Comparison of ENCODE assay signal across 8 mouse cellular contexts in the genomic region with DNA sequence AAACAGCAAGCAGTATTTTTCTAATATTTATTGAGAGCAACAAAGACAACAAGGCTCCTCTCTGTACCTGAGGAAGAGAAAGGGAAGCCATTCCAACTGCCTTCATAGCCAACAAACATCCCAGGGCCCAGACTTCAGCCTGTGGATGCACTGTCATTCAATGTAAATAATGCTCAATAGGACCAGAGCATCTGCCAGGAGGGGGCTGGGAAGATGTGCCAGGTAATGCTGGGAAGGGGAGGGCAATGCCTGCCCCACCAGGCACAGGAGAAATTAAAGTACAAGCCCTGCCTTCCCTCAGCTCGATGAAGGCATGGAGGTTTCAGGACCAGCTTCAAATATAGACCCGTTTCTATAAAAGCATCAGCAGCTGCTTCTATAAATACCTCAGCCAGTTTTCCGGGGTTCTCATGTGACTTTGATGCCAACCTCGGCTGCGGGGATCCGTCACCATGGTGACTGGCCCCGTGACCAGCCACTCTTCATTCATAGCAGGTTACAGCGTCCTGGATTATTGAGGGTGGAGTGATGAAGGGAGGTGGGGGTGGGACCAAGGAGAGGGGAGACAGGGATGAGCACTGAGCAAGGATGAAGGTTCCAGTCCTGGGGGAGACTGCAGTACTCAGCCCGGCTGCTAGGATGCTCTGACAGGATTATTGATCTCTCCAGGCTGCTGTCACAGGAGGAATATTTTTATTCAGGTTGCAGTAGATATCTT. TPM values are rescaled to one million over a fixed set of nuclear protein-coding genes. Genes with fewer than 3 reads are reported as not detected.
DNase-seq lines count a peak whose midpoint lies in the region; ATAC-seq and TF ChIP-seq lines count a peak whose summit lies in the region.
"Had no signal": no experiment of that assay in that cellular context is flagged by ENCODE, and none has a peak within 500 bp of the region (broad histone marks: within the 10 kb centered on the region; RNA-seq: fewer than 3 reads in every experiment).

No protein-coding gene starts in this region.

- no peak for TF ChIP-seq CTCF in bone marrow macrophage, adult 2 months (IDR thresholded peaks at IDR 0.05; ENCODE audit: low read depth, low read length)

- no peak for TF ChIP-seq POLR2A in bone marrow macrophage, adult 2 months (IDR thresholded peaks at IDR 0.05; ENCODE audit: borderline replicate concordance, low read depth, low read length)

- peaks cover 31% of the 10 kb centered on the region for H3K4me1 ChIP-seq in bone marrow macrophage, adult 2 months (ENCODE audit: control insufficient read depth, insufficient read depth, low read length)
- peaks cover 18% of the 10 kb centered on the region for H3K4me1 ChIP-seq in heart, embryonic 13.5 days
- no peaks in the 10 kb centered on the region for H3K4me1 ChIP-seq in intestine, embryonic 16.5 days (ENCODE audit: control insufficient read depth, insufficient read depth, low read length)

- H3K27ac ChIP-seq in bone marrow macrophage, adult 2 months (ENCODE audit: insufficient read depth, low read depth, low read length) = peak overlapping the region; percentile 69
- peak overlapping the region; percentile 87 for H3K27ac ChIP-seq in heart, embryonic 13.5 days (replicated peaks)
- no peak overlapping the region for H3K27ac ChIP-seq in intestine, embryonic 16.5 days (ENCODE audit: low read length)
- H3K27ac ChIP-seq: liver, embryonic 14.5 days had no signal

- H3K9ac ChIP-seq in heart, embryonic 13.5 days = peak overlapping the region; percentile 55
- no peak overlapping the region for H3K9ac ChIP-seq in intestine, embryonic 16.5 days (ENCODE audit: low read depth, low read length)
- H3K9ac ChIP-seq: liver, embryonic 14.5 days had no signal

- no peaks in the 10 kb centered on the region for H3K9me3 ChIP-seq in heart, embryonic 13.5 days
- no peaks in the 10 kb centered on the region for H3K9me3 ChIP-seq in intestine, embryonic 16.5 days (ENCODE audit: control insufficient read depth, low read length)

- H3K4me3 ChIP-seq in bone marrow macrophage, adult 2 months (ENCODE audit: insufficient read depth, low read length) = no peak overlapping the region
- H3K4me3 ChIP-seq in heart, embryonic 13.5 days = no peak overlapping the region
- H3K4me3 ChIP-seq in intestine, embryonic 16.5 days (ENCODE audit: low read length) = no peak overlapping the region

- DNase-seq in cerebellum, adult 9-11 months = peak; percentile 79
- DNase-seq in left cerebral cortex, postnatal 25 days (ENCODE audit: low spot score in 2 of 2) = peak; percentile 88 to 98
- peak; percentile 83 for DNase-seq in right cerebral cortex, postnatal 25 days
- no peak for DNase-seq in natural killer cell, adult 2 months (ENCODE audit: low spot score in 2 of 2)

- peaks cover 5% of the 10 kb centered on the region; the same call in 1 of the 2 replicates for H3K27me3 ChIP-seq in heart, embryonic 13.5 days (replicated peaks)
- no peaks in the 10 kb centered on the region for H3K27me3 ChIP-seq in intestine, embryonic 16.5 days (replicated peaks; ENCODE audit: control insufficient read depth, insufficient read depth, low read length)

- intact Hi-C loops in left cerebral cortex, postnatal 25 days (cut with DNase I) = no loop called here

- H3K4me2 ChIP-seq in heart, embryonic 13.5 days = peak overlapping the region; percentile 56
- H3K4me2 ChIP-seq in intestine, embryonic 16.5 days (ENCODE audit: low read depth, low read length) = no peak overlapping the region

- no peaks in the 10 kb centered on the region for H3K36me3 ChIP-seq in heart, embryonic 13.5 days
- H3K36me3 ChIP-seq in intestine, embryonic 16.5 days (ENCODE audit: control insufficient read depth, insufficient read depth, low read length) = no peaks in the 10 kb centered on the region

- peak; percentile 46 for ATAC-seq in heart, embryonic 13.5 days (ENCODE audit: extremely low read depth, insufficient number of reproducible peaks, low FRiP score, low TSS enrichment)
- ATAC-seq in intestine, embryonic 16.5 days = no peak

- WGBS in heart, embryonic 13.5 days = 24% methylated on average over 9 of the region's 9 CpGs
- WGBS in intestine, embryonic 16.5 days = 30% methylated on average over 9 of the region's 9 CpGs

RNA-seq across cellular contexts. Expression of gene Slc6a17, which starts 10.7 kb away (rescaled TPM):
- polyA plus RNA-seq in bone marrow macrophage, adult 2 months (2012; ENCODE audit: insufficient read depth, insufficient read length, missing spikeins) = not detected in 2 replicates
- polyA plus RNA-seq in heart, embryonic 13.5 days (2015; fragmentation: Nextera tagmentation; extraction: Ambion mirVana) = 4.1 and 4.7 TPM in 2 replicates
- 100 to 1,000 TPM; 396 to 412 TPM for total RNA-seq in left cerebral cortex, postnatal 25 days (2021)
- 0.97 and 1.1 TPM in 2 replicates for polyA plus RNA-seq in intestine, embryonic 16.5 days (2015; fragmentation: Nextera tagmentation; extraction: Ambion mirVana)

RNA-seq across cellular contexts. Expression of gene Ubl4b, which starts 26.3 kb away (rescaled TPM):
- polyA plus RNA-seq in bone marrow macrophage, adult 2 months (2012; ENCODE audit: insufficient read depth, insufficient read length, missing spikeins) = not detected in 2 replicates
- polyA plus RNA-seq in heart, embryonic 13.5 days (2015; fragmentation: Nextera tagmentation; extraction: Ambion mirVana) = not detected in 2 replicates
- total RNA-seq in left cerebral cortex, postnatal 25 days (2021) = under 1 TPM in 1 of 2 experiments, not detected in 1; 0.23 TPM
- not detected in 2 replicates for polyA plus RNA-seq in intestine, embryonic 16.5 days (2015; fragmentation: Nextera tagmentation; extraction: Ambion mirVana)
- polyA plus RNA-seq: liver, embryonic 14.5 days had no signal

Comparison
In these comparisons a context has a peak if more than half of its experiments do, and no peak if none do; other contexts are left out.
1. DNase-seq: peak in cerebellum, adult 9-11 months (single experiment), left cerebral cortex, postnatal 25 days (2 of 2) and right cerebral cortex, postnatal 25 days (single experiment); none in natural killer cell, adult 2 months (0 of 2).